Mouse (Mus musculus): ENCODE results near the gene Apol7a. TPM values are rescaled to one million over a fixed set of nuclear protein-coding genes. Genes with fewer than 3 reads are reported as not detected.
"Not testable (repeated sequence)": the region's sequence is repeated elsewhere in the genome, so short reads cannot be mapped to it uniquely, and the experiment has no call there.

The Apol7a gene
- polyA plus RNA-seq, 1 experiment from 2014 or later = not detected

DNA sequence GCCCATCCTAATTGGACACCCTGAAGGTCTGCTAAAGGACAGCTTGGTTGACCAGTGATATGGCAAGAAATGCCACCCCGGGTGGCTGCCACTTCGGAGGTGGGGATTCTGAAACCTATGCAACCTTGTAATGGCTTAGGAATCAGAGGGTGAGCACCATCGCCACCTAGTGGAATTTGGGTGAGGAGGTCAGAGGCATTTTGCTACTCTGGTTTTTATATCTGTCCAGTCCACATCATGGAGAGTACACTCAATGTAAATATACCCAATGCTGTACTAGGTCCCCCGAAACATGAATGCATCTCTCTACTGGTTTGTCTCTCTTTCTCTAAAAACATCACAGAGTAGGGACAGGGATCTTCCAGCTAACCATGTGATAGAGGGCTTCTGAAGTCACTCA lies 13.8 kb upstream of the Apol7a start:
- WGBS = 32% methylated on average over 4 of the region's 4 CpGs
- H3K4me1 ChIP-seq (ENCODE audit: control insufficient read depth, insufficient read depth, low read length); ATAC-seq (ENCODE audit: low read depth); H3K4me3 ChIP-seq (ENCODE audit: low read depth, low read length); H3K9ac ChIP-seq (replicated peaks; ENCODE audit: low read depth, low read length); H3K27ac ChIP-seq (ENCODE audit: low read depth, low read length); H3K27me3 ChIP-seq (ENCODE audit: control insufficient read depth, insufficient read depth, low read length); H3K36me3 ChIP-seq (ENCODE audit: control insufficient read depth, insufficient read depth, low read length); H3K9me3 ChIP-seq (ENCODE audit: control insufficient read depth, low read length); H3K4me2 ChIP-seq (ENCODE audit: low read depth, low read length): not testable (repeated sequence)

DNA sequence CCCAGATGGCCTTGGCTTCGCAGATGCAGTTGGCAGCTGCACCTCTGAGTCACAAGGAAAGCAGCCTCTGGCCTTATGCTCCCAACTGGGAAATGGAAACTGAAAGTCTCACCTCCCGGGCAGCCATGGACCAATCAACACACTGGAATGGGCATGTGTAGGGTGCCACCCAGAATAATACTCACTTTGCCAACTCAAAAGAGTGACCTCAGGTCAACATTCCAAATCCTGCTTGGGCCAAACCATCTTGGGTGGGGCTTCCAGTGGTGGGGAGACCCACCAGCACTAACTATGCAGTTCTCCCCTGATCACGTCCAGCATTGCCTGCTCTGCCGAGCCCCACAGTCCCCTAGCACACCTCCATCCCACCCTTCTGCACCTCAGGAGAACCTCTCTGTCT lies 12.1 kb upstream of the Apol7a start, which contains the start of gene Apol9a:
TSS of gene Apol9a (minus strand) at position 101 of the 400 bp plus-strand sequence.
- 86% methylated on average over 1 of the region's 4 CpGs for WGBS

DNA sequence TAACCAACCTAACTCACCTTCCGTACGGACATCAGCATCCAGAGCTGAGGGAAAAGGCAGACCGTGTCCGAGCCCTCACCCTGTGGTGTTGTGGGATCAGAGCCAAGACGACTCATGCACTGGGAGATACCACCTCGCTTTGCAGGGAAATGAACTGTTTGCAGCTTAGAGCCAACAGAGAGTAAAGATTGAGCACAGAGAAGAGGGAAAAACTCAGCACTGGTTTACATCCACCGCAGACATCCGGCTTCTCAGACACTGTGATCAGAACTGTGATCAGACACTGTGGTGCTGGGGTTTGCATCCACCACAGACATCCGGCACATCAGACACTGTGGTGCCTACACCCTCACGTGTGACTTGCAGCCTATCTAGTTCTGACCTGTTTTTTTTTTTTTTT lies 7.5 kb upstream of the Apol7a start:
- H3K27ac ChIP-seq (ENCODE audit: low read depth, low read length); H3K36me3 ChIP-seq (ENCODE audit: control insufficient read depth, insufficient read depth, low read length); H3K4me1 ChIP-seq (ENCODE audit: control insufficient read depth, insufficient read depth, low read length); H3K27me3 ChIP-seq (ENCODE audit: control insufficient read depth, insufficient read depth, low read length); ATAC-seq (ENCODE audit: low read depth); H3K9me3 ChIP-seq (ENCODE audit: control insufficient read depth, low read length); H3K4me2 ChIP-seq (ENCODE audit: low read depth, low read length); H3K4me3 ChIP-seq (ENCODE audit: low read depth, low read length); H3K9ac ChIP-seq (replicated peaks; ENCODE audit: low read depth, low read length): not testable (repeated sequence)
- WGBS = 86% methylated on average over 10 of the region's 10 CpGs

More for the DNA sequence above, 12.1 kb upstream of the Apol7a start, which contains the start of gene Apol9a:
- not testable (repeated sequence) for H3K4me1 ChIP-seq (ENCODE audit: control insufficient read depth, insufficient read depth, low read length); H3K27me3 ChIP-seq (ENCODE audit: control insufficient read depth, insufficient read depth, low read length); H3K27ac ChIP-seq (ENCODE audit: low read depth, low read length); ATAC-seq (ENCODE audit: low read depth); H3K9me3 ChIP-seq (ENCODE audit: control insufficient read depth, low read length); H3K9ac ChIP-seq (replicated peaks; ENCODE audit: low read depth, low read length); H3K4me3 ChIP-seq (ENCODE audit: low read depth, low read length); H3K4me2 ChIP-seq (ENCODE audit: low read depth, low read length); H3K36me3 ChIP-seq (ENCODE audit: control insufficient read depth, insufficient read depth, low read length)

DNA sequence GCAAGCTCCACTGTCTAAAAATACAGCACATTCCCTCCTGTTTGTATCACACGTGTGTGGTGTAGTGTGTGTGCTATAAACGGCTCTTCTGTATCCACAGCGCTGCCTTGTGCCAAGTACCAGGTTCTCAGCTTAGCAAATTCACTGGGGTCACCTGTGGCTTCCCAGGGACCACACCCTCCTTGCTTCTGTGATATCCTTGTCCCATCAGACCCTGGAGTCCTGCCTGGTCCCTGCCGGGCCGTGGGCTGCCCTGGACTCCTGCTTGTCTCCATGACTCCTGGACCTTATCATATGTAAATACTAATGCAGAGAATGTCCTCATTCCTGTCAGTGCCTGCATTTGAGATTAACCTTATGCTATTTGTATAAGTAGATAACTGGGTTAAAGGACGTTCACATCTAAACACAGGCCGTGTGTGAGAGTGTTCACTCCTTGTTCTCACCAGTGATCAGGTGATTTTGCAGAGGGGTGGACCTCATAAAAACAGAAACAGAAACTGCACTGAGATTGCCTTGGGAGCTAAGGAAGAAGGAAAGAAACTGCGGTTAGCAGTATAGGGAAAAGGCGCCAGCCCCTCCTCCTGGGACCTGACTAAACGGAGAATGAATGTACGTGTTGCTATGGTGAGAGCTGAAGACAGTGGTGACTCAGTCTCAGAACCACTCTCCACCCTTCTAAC lies 1.3 kb downstream of the Apol7a start:
- H3K27me3 ChIP-seq (ENCODE audit: control insufficient read depth, insufficient read depth, low read length); H3K27ac ChIP-seq (ENCODE audit: low read depth, low read length); H3K4me1 ChIP-seq (ENCODE audit: control insufficient read depth, insufficient read depth, low read length); H3K4me2 ChIP-seq (ENCODE audit: low read depth, low read length); H3K9me3 ChIP-seq (ENCODE audit: control insufficient read depth, low read length); ATAC-seq (ENCODE audit: low read depth); H3K9ac ChIP-seq (replicated peaks; ENCODE audit: low read depth, low read length); H3K36me3 ChIP-seq (ENCODE audit: control insufficient read depth, insufficient read depth, low read length); H3K4me3 ChIP-seq (ENCODE audit: low read depth, low read length): not testable (repeated sequence)
- WGBS = 80% methylated on average over 11 of the region's 11 CpGs

DNA sequence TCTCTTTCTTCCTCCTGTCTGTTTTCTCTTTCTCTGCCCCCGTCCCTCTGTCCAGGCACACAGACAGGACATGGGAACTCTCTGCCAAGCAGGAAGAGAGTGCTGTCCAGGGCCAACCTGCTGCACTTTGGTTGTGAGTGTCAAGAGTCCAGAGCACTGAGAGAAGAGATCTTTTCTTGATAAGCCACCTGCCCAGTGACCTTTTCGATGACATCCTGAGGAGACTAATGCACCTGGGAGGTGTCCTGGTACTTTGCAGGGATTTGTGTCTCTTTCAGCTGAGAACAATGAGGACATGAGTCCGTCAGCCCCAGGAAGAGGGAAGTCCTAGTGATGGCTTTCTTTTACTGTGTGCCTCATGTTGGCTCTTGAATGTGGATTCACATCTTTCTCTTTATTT lies 5.1 kb downstream of the Apol7a start:
- not testable (repeated sequence) for H3K27me3 ChIP-seq (ENCODE audit: control insufficient read depth, insufficient read depth, low read length); ATAC-seq (ENCODE audit: low read depth); H3K9ac ChIP-seq (replicated peaks; ENCODE audit: low read depth, low read length); H3K4me2 ChIP-seq (ENCODE audit: low read depth, low read length); H3K4me3 ChIP-seq (ENCODE audit: low read depth, low read length); H3K4me1 ChIP-seq (ENCODE audit: control insufficient read depth, insufficient read depth, low read length); H3K36me3 ChIP-seq (ENCODE audit: control insufficient read depth, insufficient read depth, low read length); H3K27ac ChIP-seq (ENCODE audit: low read depth, low read length); H3K9me3 ChIP-seq (ENCODE audit: control insufficient read depth, low read length)
- WGBS = 66% methylated on average over 3 of the region's 3 CpGs

DNA sequence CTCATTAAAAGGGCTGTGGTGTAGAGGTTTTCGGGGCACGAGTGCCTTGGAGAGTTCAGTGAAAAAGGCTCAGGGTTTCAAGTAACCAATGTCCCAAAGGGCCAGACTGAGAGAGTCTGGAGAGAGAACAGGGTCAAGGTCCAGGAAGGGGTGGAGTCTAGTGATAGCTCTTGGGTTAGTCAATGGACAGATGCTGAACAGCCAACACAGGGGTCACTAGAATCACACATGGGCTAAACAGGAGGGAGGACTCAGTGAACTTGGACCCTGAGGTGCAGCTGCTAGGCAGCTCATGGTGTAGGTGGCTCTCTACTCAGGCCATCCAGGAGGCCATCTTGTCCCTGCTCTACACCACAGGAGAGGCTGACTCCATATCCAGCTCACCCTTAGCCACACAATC lies 11.4 kb downstream of the Apol7a start:
- no peak for ATAC-seq (ENCODE audit: low read depth)
- Histone ChIP-seq H3K27me3 (ENCODE audit: control insufficient read depth, insufficient read depth, low read length) (no peaks in the 10 kb centered on the region), H3K27ac (ENCODE audit: low read depth, low read length) (no peak overlapping the region), H3K36me3 (ENCODE audit: control insufficient read depth, insufficient read depth, low read length) (no peaks in the 10 kb centered on the region), H3K9ac (replicated peaks; ENCODE audit: low read depth, low read length) (no peak overlapping the region), H3K4me3 (ENCODE audit: low read depth, low read length) (no peak overlapping the region), H3K4me2 (ENCODE audit: low read depth, low read length) (no peak overlapping the region), H3K9me3 (ENCODE audit: control insufficient read depth, low read length) (no peaks in the 10 kb centered on the region), H3K4me1 (ENCODE audit: control insufficient read depth, insufficient read depth, low read length) (no peaks in the 10 kb centered on the region)
- WGBS = 91% methylated on average over 2 of the region's 2 CpGs

DNA sequence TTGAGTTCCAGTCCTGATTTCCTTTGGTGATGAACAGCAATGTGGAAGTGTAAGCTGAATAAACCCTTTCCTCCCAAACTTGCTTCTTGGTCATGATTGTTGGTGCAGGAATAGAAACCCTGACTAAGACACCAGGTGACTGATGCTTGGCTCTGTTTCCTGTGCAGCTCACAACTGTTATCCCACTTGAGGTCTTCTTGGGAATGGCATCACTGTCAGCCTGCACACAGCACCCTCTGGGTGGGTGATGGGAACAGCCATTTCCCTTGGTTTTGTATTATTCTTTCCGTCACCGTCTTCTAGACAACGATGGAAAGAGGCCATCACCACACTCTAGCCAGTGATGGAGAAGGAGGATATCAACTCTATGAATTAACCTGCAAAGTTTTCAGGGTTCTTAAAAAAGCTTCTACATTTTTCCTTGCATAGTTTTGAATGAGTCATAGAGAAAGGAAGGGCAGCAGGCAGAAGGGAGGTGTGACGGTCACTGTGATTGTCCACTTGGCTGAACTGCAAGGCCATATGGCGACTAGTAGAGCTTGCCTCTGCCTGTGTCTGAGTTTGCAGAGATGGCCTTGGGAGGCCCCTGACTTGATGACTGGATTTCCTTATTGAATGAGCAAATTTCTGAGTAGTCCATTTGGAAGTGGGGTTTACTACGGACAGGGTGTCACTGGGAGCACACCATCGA lies 14.4 kb downstream of the Apol7a start:
- H3K27me3 ChIP-seq (ENCODE audit: control insufficient read depth, insufficient read depth, low read length) = no peaks in the 10 kb centered on the region
- WGBS = 96% methylated on average over 7 of the region's 7 CpGs
- no peak overlapping the region for H3K4me2 ChIP-seq (ENCODE audit: low read depth, low read length)
- no peak overlapping the region for H3K9ac ChIP-seq (replicated peaks; ENCODE audit: low read depth, low read length)
- H3K9me3 ChIP-seq (ENCODE audit: control insufficient read depth, low read length) = no peaks in the 10 kb centered on the region
- no peaks in the 10 kb centered on the region for H3K36me3 ChIP-seq (ENCODE audit: control insufficient read depth, insufficient read depth, low read length)
- no peak overlapping the region for H3K4me3 ChIP-seq (ENCODE audit: low read depth, low read length)
- no peaks in the 10 kb centered on the region for H3K4me1 ChIP-seq (ENCODE audit: control insufficient read depth, insufficient read depth, low read length)
- ATAC-seq (ENCODE audit: low read depth) = no peak
- H3K27ac ChIP-seq (ENCODE audit: low read depth, low read length) = no peak overlapping the region

DNA sequence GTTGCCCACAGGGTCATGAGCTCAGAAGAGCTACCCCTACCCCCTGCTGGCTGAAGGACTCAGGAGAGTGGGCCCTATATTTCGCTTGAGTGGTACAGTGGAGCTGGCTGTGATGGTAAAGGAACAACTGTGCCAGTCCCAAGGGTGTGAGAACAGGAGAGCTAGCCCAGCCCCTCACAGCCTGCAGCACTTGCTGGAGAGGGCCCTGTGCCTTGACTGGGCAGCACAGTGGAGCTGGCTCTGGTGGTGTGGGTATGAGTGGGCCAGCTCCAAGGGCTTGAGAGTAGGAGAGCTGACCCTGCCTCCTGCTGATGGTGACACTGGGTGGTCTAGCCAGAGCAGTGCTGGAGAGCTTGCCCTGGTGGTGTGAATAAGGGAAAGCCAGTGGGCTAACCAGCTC lies 16.0 kb downstream of the Apol7a start:
- Histone ChIP-seq H3K36me3 (ENCODE audit: control insufficient read depth, insufficient read depth, low read length) (no peaks in the 10 kb centered on the region), H3K27me3 (ENCODE audit: control insufficient read depth, insufficient read depth, low read length) (no peaks in the 10 kb centered on the region), H3K9me3 (ENCODE audit: control insufficient read depth, low read length) (no peaks in the 10 kb centered on the region), H3K9ac (replicated peaks; ENCODE audit: low read depth, low read length) (no peak overlapping the region), H3K4me2 (ENCODE audit: low read depth, low read length) (no peak overlapping the region), H3K4me1 (ENCODE audit: control insufficient read depth, insufficient read depth, low read length) (no peaks in the 10 kb centered on the region), H3K27ac (ENCODE audit: low read depth, low read length) (no peak overlapping the region), H3K4me3 (ENCODE audit: low read depth, low read length) (no peak overlapping the region)
- ATAC-seq (ENCODE audit: low read depth) = no peak
- WGBS = 71% methylated on average over 1 of the region's 1 CpGs

DNA sequence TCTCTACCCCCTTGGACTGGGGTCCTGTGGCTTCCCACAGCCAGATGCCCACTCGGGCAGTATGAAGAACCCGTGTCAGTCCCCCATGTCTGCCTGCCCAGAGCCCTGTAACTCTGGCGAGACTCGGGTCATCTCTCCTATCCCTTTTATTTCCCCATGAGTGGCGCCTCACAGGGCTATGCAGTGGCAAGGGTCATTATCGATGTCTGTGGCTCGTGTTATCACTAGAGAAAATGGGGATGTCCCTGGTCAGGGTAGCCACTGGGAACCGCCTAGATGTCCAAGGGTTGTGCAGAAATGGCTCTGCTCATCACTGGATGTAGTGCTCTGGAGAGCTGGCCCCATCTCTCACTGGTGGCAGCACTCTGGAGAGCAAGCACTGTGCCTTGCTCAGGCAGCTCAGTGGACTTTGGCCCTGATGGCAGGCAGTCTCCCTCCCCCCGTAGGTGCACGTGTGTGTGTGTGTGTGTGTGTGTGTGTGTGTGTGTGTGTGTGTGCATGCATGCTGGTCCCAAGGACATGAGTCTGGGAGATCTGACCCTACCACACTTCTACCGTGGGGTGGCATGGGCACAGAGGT lies 16.5 kb downstream of the Apol7a start:
- no peaks in the 10 kb centered on the region for H3K4me1 ChIP-seq (ENCODE audit: control insufficient read depth, insufficient read depth, low read length)
- H3K4me2 ChIP-seq (ENCODE audit: low read depth, low read length) = no peak overlapping the region
- no peak overlapping the region for H3K4me3 ChIP-seq (ENCODE audit: low read depth, low read length)
- no peaks in the 10 kb centered on the region for H3K27me3 ChIP-seq (ENCODE audit: control insufficient read depth, insufficient read depth, low read length)
- H3K36me3 ChIP-seq (ENCODE audit: control insufficient read depth, insufficient read depth, low read length) = no peaks in the 10 kb centered on the region
- ATAC-seq (ENCODE audit: low read depth) = no peak
- no peaks in the 10 kb centered on the region for H3K9me3 ChIP-seq (ENCODE audit: control insufficient read depth, low read length)
- no peak overlapping the region for H3K27ac ChIP-seq (ENCODE audit: low read depth, low read length)
- H3K9ac ChIP-seq (replicated peaks; ENCODE audit: low read depth, low read length) = no peak overlapping the region
- WGBS = 86% methylated on average over 11 of the region's 11 CpGs
